Mouse (Mus musculus) small intestine, adult 2 months (tissue): ENCODE measurements around the gene Gstm4. TPM values are rescaled to one million over a fixed set of nuclear protein-coding genes. Genes with fewer than 3 reads are reported as not detected.
A peak's percentile ranks its signal among the peaks of the same experiment; 100 is the strongest.

Experiments used
- H3K27ac ChIP-seq: fragments of 200-500 bp; 2 replicates; pipeline ENCODE4 v1.5.1; 2012; ENCODE audit warnings: low read depth, low read length, control low read depth, inconsistent platforms; ENCODE audit not compliant: insufficient read depth
- H3K27me3 ChIP-seq: fragments of 200-500 bp; 2 replicates; pipeline ENCODE4 v1.6.1; 2012; ENCODE audit warnings: mild to moderate bottlenecking, moderate library complexity, low read length, inconsistent platforms; ENCODE audit not compliant: control insufficient read depth, insufficient read depth
- H3K36me3 ChIP-seq: fragments of 200-500 bp; 2 replicates; pipeline ENCODE4 v1.6.1; 2012; ENCODE audit warnings: mild to moderate bottlenecking, low read length, control low read depth, inconsistent platforms; ENCODE audit not compliant: control insufficient read depth, insufficient read depth
- H3K4me1 ChIP-seq: fragments of 200-500 bp; 2 replicates; pipeline ENCODE4 v1.6.1; 2012; ENCODE audit warnings: low read length, inconsistent platforms, mixed read lengths; ENCODE audit not compliant: control insufficient read depth, insufficient read depth, insufficient read length
- H3K4me3 ChIP-seq: fragments of 200-500 bp; 2 replicates; pipeline ENCODE4 v1.5.1; 2012; ENCODE audit warnings: low read depth, mild to moderate bottlenecking, control low read depth, inconsistent platforms, low read length, moderate library complexity
- CTCF ChIP-seq: fragments of 200-500 bp; IDR thresholded peaks from 2 replicates; pipeline ENCODE4 v1.5.1; 2012; ENCODE audit warnings: low read depth, mild to moderate bottlenecking, control low read depth, inconsistent platforms, low read length, moderate library complexity, mixed read lengths; ENCODE audit not compliant: insufficient replicate concordance, insufficient read length; ENCODE audit errors: extremely low read depth
- POLR2A ChIP-seq: fragments of 200-500 bp; IDR thresholded peaks from 2 replicates; pipeline ENCODE4 v1.6.1; 2012; ENCODE audit warnings: low read depth, mild to moderate bottlenecking, control low read depth, inconsistent platforms, low read length, moderate library complexity
- WGBS: fragments of 180-500 bp; shearing (Covaris S2); methylation state at CpG from one replicate; pipeline ENCODE4 v1.1.7; 2018; 5-methylcytosine and 5-hydroxymethylcytosine counted together
- polyA plus RNA-seq: library from polyadenylated mRNA; depleted of rRNA; stranded (reverse); fragments of >200 nt; gene quantifications from 2 replicates; pipeline ENCODE4 v1.2.3, GENCODE M21; 2012

The Gstm4 gene
- polyA plus RNA-seq, 1 experiment, result 5.6 TPM

GRCm38 (mm10) chr3:108014974-108015346 lies 29.7 kb downstream of the Gstm4 start:
- H3K27ac ChIP-seq, result no peak overlapping the region
- peaks cover 24% of the 10 kb centered on the region; the same call in 1 of the 2 replicates for H3K4me1 ChIP-seq
- no peak for TF ChIP-seq CTCF
- TF ChIP-seq POLR2A, result no peak
- 84% methylated on average over 2 of the region's 2 CpGs for WGBS
- no peaks in the 10 kb centered on the region for H3K36me3 ChIP-seq
- no peak overlapping the region for H3K4me3 ChIP-seq
- no peaks in the 10 kb centered on the region for H3K27me3 ChIP-seq

- Histone ChIP-seq H3K27me3 (no peaks in the 10 kb centered on the region), H3K36me3 (no peaks in the 10 kb centered on the region), H3K4me1 (peaks cover 24% of the 10 kb centered on the region; the same call in 1 of the 2 replicates), H3K4me3 (no peak overlapping the region), H3K27ac (peak overlapping the region; percentile 57; the same call in 1 of the 2 replicates)
- 86% methylated on average over 8 of the region's 8 CpGs for WGBS
- TF ChIP-seq CTCF (no peak), POLR2A (no peak)
Observed at GRCm38 (mm10) chr3:108014098-108014973, 30.4 kb downstream of the Gstm4 start.

GRCm38 (mm10) chr3:108013331-108013871 lies 31.3 kb downstream of the Gstm4 start:
- 29% methylated on average over 4 of the region's 4 CpGs for WGBS
- no peaks in the 10 kb centered on the region for H3K27me3 ChIP-seq
- peaks cover 17% of the 10 kb centered on the region; the same call in 1 of the 2 replicates for H3K4me1 ChIP-seq
- peak overlapping the region; percentile 57 for H3K27ac ChIP-seq
- H3K36me3 ChIP-seq, result no peaks in the 10 kb centered on the region
- no peak overlapping the region for H3K4me3 ChIP-seq
- TF ChIP-seq CTCF (no peak), POLR2A (no peak)

GRCm38 (mm10) chr3:108011558-108011957 lies 33.1 kb downstream of the Gstm4 start:
- H3K36me3 ChIP-seq, result no peaks in the 10 kb centered on the region
- no peak for TF ChIP-seq POLR2A
- TF ChIP-seq CTCF, result no peak
- peaks cover 14% of the 10 kb centered on the region; the same call in 1 of the 2 replicates for H3K4me1 ChIP-seq
- H3K4me3 ChIP-seq, result no peak overlapping the region
- WGBS, result 84% methylated on average over 3 of the region's 3 CpGs
- no peaks in the 10 kb centered on the region for H3K27me3 ChIP-seq
- H3K27ac ChIP-seq, result no peak overlapping the region

GRCm38 (mm10) chr3:108010286-108010685 lies 34.4 kb downstream of the Gstm4 start:
- WGBS, result 60% methylated on average over 2 of the region's 2 CpGs

GRCm38 (mm10) chr3:108002021-108002420 lies 42.7 kb downstream of the Gstm4 start:
- no peak for TF ChIP-seq POLR2A
- no peak for TF ChIP-seq CTCF
- Histone ChIP-seq H3K4me3 (no peak overlapping the region), H3K27ac (no peak overlapping the region), H3K4me1 (no peaks in the 10 kb centered on the region), H3K27me3 (no peaks in the 10 kb centered on the region), H3K36me3 (no peaks in the 10 kb centered on the region)
- 77% methylated on average over 8 of the region's 8 CpGs for WGBS

More at GRCm38 (mm10) chr3:108010286-108010685, 34.4 kb downstream of the Gstm4 start:
- Histone ChIP-seq H3K4me3 (no peak overlapping the region), H3K27ac (no peak overlapping the region), H3K36me3 (no peaks in the 10 kb centered on the region), H3K4me1 (peaks cover 10% of the 10 kb centered on the region; the same call in 1 of the 2 replicates), H3K27me3 (no peaks in the 10 kb centered on the region)
- TF ChIP-seq POLR2A, result no peak
- no peak for TF ChIP-seq CTCF

DNA sequence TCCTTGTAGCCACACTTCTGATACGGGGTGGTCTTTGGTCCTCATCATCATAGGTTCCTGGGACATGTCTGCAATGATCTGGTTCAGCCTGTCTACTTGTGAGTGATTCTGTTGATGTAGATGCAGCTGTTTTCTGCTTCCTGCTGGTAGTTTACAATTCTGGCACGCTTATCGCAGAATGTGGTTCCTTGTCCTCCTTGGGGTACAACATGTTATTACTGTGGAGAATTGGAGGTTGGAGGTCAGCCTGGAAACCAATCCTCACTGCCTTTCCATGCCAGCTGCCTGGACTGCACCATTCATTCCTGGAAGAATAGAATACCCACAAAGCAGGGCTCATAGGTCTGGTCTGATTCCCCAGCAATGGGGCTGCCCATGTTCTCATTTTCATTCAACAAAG lies 45.2 kb downstream of the Gstm4 start:
- 73% methylated on average over 3 of the region's 3 CpGs for WGBS
- H3K36me3 ChIP-seq, result no peaks in the 10 kb centered on the region
- no peaks in the 10 kb centered on the region for H3K27me3 ChIP-seq
- no peaks in the 10 kb centered on the region for H3K4me1 ChIP-seq
- no peak overlapping the region for H3K27ac ChIP-seq
- no peak overlapping the region for H3K4me3 ChIP-seq
- no peak for TF ChIP-seq POLR2A
- no peak for TF ChIP-seq CTCF
